Comparison of ENCODE assay signal across 8 mouse cellular contexts in genomic region chr14:27029771-27030173, GRCm38 (mm10). TPM values are rescaled to one million over a fixed set of nuclear protein-coding genes. Genes with fewer than 3 reads are reported as not detected.
A peak's percentile ranks its signal among the peaks of the same experiment; 100 is the strongest.
DNase-seq lines count a peak whose midpoint lies in the region; ATAC-seq and TF ChIP-seq lines count a peak whose summit lies in the region.

No protein-coding gene starts in this region.

- peak; percentile 79 for TF ChIP-seq CTCF in cerebellum, adult 2 months (IDR thresholded peaks at IDR 0.05; ENCODE audit: borderline replicate concordance, insufficient read depth, low read depth, low read length)

- 3% methylated on average over 15 of the region's 15 CpGs for WGBS in cerebellum, adult 2 months
- 2% methylated on average over 15 of the region's 15 CpGs for WGBS in intestine, embryonic 16.5 days

- H3K4me3 ChIP-seq in cerebellum, adult 2 months (replicated peaks; ENCODE audit: insufficient read depth, low read depth, low read length): no peak overlapping the region
- H3K4me3 ChIP-seq in intestine, embryonic 16.5 days (ENCODE audit: low read length): no peak overlapping the region

- no peaks in the 10 kb centered on the region for H3K27me3 ChIP-seq in cerebellum, adult 2 months (ENCODE audit: control insufficient read depth, insufficient read depth, low read length)
- no peaks in the 10 kb centered on the region for H3K27me3 ChIP-seq in intestine, embryonic 16.5 days (replicated peaks; ENCODE audit: control insufficient read depth, insufficient read depth, low read length)

- no peak overlapping the region for H3K9ac ChIP-seq in intestine, embryonic 16.5 days (ENCODE audit: low read depth, low read length)

- H3K27ac ChIP-seq in cerebellum, adult 2 months (ENCODE audit: insufficient read depth, low read length): no peak overlapping the region
- no peak overlapping the region for H3K27ac ChIP-seq in intestine, embryonic 16.5 days (ENCODE audit: low read length)

- H3K4me2 ChIP-seq in intestine, embryonic 16.5 days (ENCODE audit: low read depth, low read length): no peak overlapping the region

- H3K9me3 ChIP-seq in intestine, embryonic 16.5 days (ENCODE audit: control insufficient read depth, low read length): no peaks in the 10 kb centered on the region

- ATAC-seq in intestine, embryonic 16.5 days: peak; percentile 26; the same call in 1 of the 2 replicates

- no peaks in the 10 kb centered on the region for H3K36me3 ChIP-seq in intestine, embryonic 16.5 days (ENCODE audit: control insufficient read depth, insufficient read depth, low read length)

- intact Hi-C loops in left cerebral cortex, postnatal 36 days (cut with DNase I): loop anchor here (2.0 to 10.0 kb wide), 3 partner anchors 57 to 245 kb away; partner anchors contain the start of gene Appl1

- no peak for TF ChIP-seq POLR2A in cerebellum, adult 2 months (IDR thresholded peaks at IDR 0.05; ENCODE audit: borderline replicate concordance, insufficient read depth, low read length)

- peak; percentile 11 to 40 for DNase-seq in spleen, postnatal 36 days (ENCODE audit: low spot score in 2 of 2)
- no peak for DNase-seq in spleen, adult 12 weeks (ENCODE audit: low spot score)
- DNase-seq in cerebellum, adult 2 months: peak; percentile 50 to 65
- DNase-seq in frontal cortex, postnatal 10 days (ENCODE audit: low spot score in 2 of 2): peak; percentile 37 to 39
- DNase-seq in left cerebral cortex, postnatal 36 days (ENCODE audit: low spot score in 2 of 2): peak; percentile 28 to 40
- peak; percentile 80 for DNase-seq in naive thymus-derived CD4-positive, alpha-beta T cell, adult 2 months (ENCODE audit: low read depth)
- DNase-seq in thymus, postnatal 36 days: peak; percentile 9

- H3K4me1 ChIP-seq in cerebellum, adult 2 months (ENCODE audit: control insufficient read depth, insufficient read depth, low read length): no peaks in the 10 kb centered on the region
- no peaks in the 10 kb centered on the region for H3K4me1 ChIP-seq in intestine, embryonic 16.5 days (ENCODE audit: control insufficient read depth, insufficient read depth, low read length)

RNA-seq across cellular contexts. Expression of gene Il17rd, which starts 9.0 kb away (rescaled TPM):
- 1.2 and 1.3 TPM in 2 replicates for polyA plus RNA-seq in cerebellum, adult 2 months (2012; rRNA removed)
- 1.4 and 1.5 TPM in 2 replicates for polyA plus RNA-seq in intestine, embryonic 16.5 days (2015; fragmentation: Nextera tagmentation; extraction: Ambion mirVana)
- total RNA-seq in left cerebral cortex, postnatal 36 days (2021): 1 to 10 TPM; 2.1 to 2.3 TPM

RNA-seq across cellular contexts. Expression of gene Hesx1, which starts 35.6 kb away (rescaled TPM):
- not detected in 2 replicates for polyA plus RNA-seq in cerebellum, adult 2 months (2012; rRNA removed)
- 0.23 and 0.42 TPM in 2 replicates for polyA plus RNA-seq in intestine, embryonic 16.5 days (2015; fragmentation: Nextera tagmentation; extraction: Ambion mirVana)
- total RNA-seq in left cerebral cortex, postnatal 36 days (2021): not detected

RNA-seq across cellular contexts. Expression of gene Appl1, which starts 58.7 kb away (rescaled TPM):
- polyA plus RNA-seq in cerebellum, adult 2 months (2012; rRNA removed): 28.4 and 31.3 TPM in 2 replicates
- 20.6 and 21.0 TPM in 2 replicates for polyA plus RNA-seq in intestine, embryonic 16.5 days (2015; fragmentation: Nextera tagmentation; extraction: Ambion mirVana)
- 10 to 100 TPM; 54.7 to 63.5 TPM for total RNA-seq in left cerebral cortex, postnatal 36 days (2021)
